Mouse (Mus musculus) spleen, postnatal 4 days (tissue): ENCODE results near the gene Tfpt.
"Not testable (repeated sequence)": the region's sequence is repeated elsewhere in the genome, so short reads cannot be mapped to it uniquely, and the experiment has no call there.

Source experiments
- DNase-seq, 2 experiments: peaks; one replicate each; pipeline ENCODE4 v3.0.0; 2022; ENCODE audit warnings: low spot score in 2 of 2

Gene Tfpt

GRCm38 (mm10) chr7:3576354-3577124 lies 53.2 kb downstream of the Tfpt start:
- DNase-seq = no peak

- DNase-seq = no peak
These were observed 55.5 kb downstream of the Tfpt start for GRCm38 (mm10) chr7:3574216-3574615.

GRCm38 (mm10) chr7:3571847-3572246 lies 57.9 kb downstream of the Tfpt start:
- no peak for DNase-seq

- DNase-seq = not testable (repeated sequence)
These were observed 59.1 kb downstream of the Tfpt start for GRCm38 (mm10) chr7:3570580-3570979.
